Mouse (Mus musculus) skeletal muscle tissue, postnatal 0 days (tissue): ENCODE results near the gene Slc22a13. TPM values are rescaled to one million over a fixed set of nuclear protein-coding genes. Genes with fewer than 3 reads are reported as not detected.

Source experiments
- polyA plus RNA-seq: library from polyadenylated mRNA; unstranded; fragments of >200 nt; fragmentation: Nextera tagmentation; extraction: Ambion mirVana; gene quantifications from 2 replicates; pipeline ENCODE4 v1.2.1, GENCODE M21; 2015

Slc22a13 gene
- polyA plus RNA-seq = not detected in 2 replicates

GRCm38 (mm10) chr9:119208998-119209397 lies at the start of gene Slc22a13:
Gene Slc22a13, minus strand, starts transcription at chr9:119209098.

DNA sequence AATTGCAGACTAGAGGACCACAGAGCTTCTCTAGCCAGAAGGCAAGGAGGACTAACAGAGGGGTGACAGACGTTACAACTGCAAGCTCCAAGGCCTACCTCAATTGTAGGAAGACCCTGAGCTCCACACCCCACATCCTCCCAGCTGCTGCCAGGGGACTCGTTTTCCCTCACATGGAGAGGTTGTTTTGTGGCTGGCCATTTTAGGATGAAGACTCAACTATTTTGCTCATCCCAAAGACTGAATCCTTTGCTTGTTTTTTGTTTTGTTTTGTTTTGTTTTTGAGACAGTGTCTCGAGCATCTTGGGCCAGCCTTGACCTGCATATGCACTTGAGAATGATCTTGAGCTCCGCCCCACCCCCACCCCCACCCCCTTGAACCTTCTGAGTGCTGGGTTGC lies 50.0 kb downstream of the Slc22a13 start, which contains the start of gene Gm47289:
Gene Gm47289, plus strand, starts transcription at position 301 of the 400 bp plus-strand sequence.

DNA sequence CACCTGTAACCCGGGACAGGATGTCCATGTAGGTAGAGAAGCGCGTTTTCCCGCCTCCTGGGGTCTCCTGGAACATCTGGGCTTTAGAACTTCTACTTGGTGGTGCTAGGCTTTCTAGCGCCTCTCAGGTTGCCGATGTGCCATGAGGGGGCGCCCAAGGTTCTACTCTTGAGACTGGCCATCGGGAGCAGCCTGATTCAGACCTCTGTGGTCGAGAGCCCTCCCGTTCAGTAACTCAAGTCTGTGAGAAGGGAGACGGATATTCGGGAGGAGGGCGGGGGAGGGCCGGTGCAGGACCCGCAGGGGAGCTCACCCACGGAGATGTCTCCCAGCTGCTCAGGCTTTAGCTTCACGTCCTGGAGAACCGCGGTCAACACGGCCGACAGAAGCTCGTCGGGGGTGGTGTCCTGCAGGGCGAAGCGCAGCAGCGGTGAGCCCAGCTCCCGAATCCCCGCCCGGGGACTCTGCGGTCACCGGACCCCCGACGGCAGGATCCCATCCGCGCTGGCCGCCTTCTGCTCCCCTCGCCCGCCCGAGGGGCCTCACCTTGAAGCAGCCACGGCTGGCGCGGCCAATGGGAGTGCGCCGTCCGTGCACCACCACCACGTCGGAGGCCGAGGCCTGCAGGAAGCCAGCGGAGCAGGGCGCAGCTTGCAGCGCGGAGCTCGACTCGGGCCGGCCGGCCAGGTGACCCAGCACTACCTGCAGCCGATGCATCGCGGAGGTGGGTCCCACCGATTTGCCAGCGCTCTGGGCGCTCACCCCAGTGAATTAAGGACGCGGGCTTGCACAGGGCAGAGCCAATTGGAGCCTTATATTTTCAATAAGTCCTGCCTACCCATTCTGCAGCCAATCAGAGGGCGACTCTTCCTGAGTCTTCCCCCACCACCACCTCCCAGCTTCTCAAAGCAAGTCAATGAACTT lies 52.4 kb downstream of the Slc22a13 start, which contains the start of gene Acaa1b:
Gene Acaa1b, minus strand, starts transcription at position 816 of the 924 bp plus-strand sequence.

Other genes with a start within 250 kb of the Slc22a13 start
- 1.9 and 4.8 TPM in 2 replicates for gene Vill, start 156.3 kb downstream of the Slc22a13 start, polyA plus RNA-seq
- 9.3 and 11.6 TPM in 2 replicates for gene Plcd1, start 115.6 kb downstream of the Slc22a13 start, polyA plus RNA-seq
- 0.06 and 0.16 TPM in 2 replicates for gene Dlec1, start 106.6 kb downstream of the Slc22a13 start, polyA plus RNA-seq
- gene Acaa1b, start 52.0 kb downstream of the Slc22a13 start, polyA plus RNA-seq = 1.6 and 8.8 TPM in 2 replicates
- gene Gm47289, start 49.9 kb downstream of the Slc22a13 start, polyA plus RNA-seq = not detected in 2 replicates
- 7.4 and 8.1 TPM in 2 replicates for gene Oxsr1, start 113.3 kb upstream of the Slc22a13 start, polyA plus RNA-seq
- gene Acaa1a, start 130.6 kb upstream of the Slc22a13 start, polyA plus RNA-seq = 69.8 and 81.8 TPM in 2 replicates
- gene Myd88, start 132.3 kb upstream of the Slc22a13 start, polyA plus RNA-seq = 15.0 and 22.0 TPM in 2 replicates
- gene Xylb, start 148.3 kb upstream of the Slc22a13 start, polyA plus RNA-seq = 0.55 and 0.74 TPM in 2 replicates
- gene Slc22a14, start 156.5 kb upstream of the Slc22a13 start, polyA plus RNA-seq = 0.06 and 0.10 TPM in 2 replicates
- gene Acvr2b, start 193.0 kb upstream of the Slc22a13 start, polyA plus RNA-seq = 17.0 and 21.7 TPM in 2 replicates
- 3.4 and 4.6 TPM in 2 replicates for gene Exog, start 235.8 kb upstream of the Slc22a13 start, polyA plus RNA-seq